Mouse (Mus musculus) forelimb bud, embryonic 11.5 days (tissue): ENCODE data around the gene Olfr1302.

Experiments
- DNase-seq: peaks from one replicate; pipeline ENCODE4 v3.0.0-alpha.2; 2012; ENCODE audit warnings: low read depth, low spot score

Olfr1302 gene

DNA sequence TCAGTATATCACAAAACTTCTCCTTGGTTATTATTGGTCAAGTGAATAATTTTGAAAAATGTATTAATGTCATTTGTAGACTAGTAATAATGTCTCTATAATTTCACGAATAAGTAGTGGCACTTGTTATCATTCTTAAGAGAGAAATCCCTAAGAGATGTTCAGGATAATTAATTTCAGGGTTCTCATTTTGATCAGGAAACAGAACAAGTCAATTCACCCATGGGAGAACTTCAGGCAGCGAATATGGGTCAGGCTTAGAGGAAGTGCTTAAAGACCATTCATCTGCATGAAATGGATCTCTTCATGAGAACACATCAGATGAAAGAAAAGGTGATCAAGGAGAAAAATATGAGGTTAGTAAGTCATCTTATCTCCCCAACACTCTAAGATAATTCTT is at the start of gene Olfr1302:
TSS of gene Olfr1302 (plus strand) at position 301 of the 400 bp plus-strand sequence.
- DNase-seq: no peak

DNA sequence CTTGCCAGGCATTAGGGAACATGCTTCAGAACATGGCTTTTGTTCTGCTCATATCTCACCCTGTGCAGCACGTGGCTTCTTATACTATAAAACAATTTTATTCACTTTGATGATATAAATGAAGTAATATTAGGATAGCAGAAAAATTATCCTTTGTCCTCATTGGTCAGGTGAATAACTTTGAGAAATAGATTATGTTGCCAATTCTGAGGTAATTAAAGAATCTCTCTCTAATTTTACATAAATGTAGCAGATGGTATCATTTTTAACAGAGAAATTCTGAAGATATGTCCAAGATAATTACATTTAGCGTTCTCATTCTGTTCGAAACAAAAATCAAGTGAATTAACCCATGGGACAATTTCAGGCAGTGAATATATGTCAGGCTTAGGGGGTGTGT is 26.5 kb upstream of the Olfr1302 start, which contains the start of gene Olfr1301:
TSS of gene Olfr1301 (plus strand) at position 301 of the 400 bp plus-strand sequence.
- DNase-seq: no peak

GRCm38 (mm10) chr2:111812936-111813335 is 35.7 kb downstream of the Olfr1302 start:
- DNase-seq: no peak

GRCm38 (mm10) chr2:111820240-111820639 is 43.0 kb downstream of the Olfr1302 start, which contains the start of gene Olfr1303:
TSS of gene Olfr1303 (minus strand) at chr2:111820340.
- DNase-seq: no peak
